Mouse (Mus musculus) frontal cortex, adult (tissue): Measurements from ENCODE around the gene Il25.
A peak's percentile ranks its signal among the peaks of the same experiment; 100 is the strongest.

ENCODE experiments used
- ATAC-seq: cut with Nextera tagmentation; 2 replicates; pipeline ENCODE4 v1.9.2; 2017; ENCODE audit warnings: mild to moderate bottlenecking, moderate library complexity, mixed read lengths; ENCODE audit not compliant: low TSS enrichment

Gene Il25

DNA sequence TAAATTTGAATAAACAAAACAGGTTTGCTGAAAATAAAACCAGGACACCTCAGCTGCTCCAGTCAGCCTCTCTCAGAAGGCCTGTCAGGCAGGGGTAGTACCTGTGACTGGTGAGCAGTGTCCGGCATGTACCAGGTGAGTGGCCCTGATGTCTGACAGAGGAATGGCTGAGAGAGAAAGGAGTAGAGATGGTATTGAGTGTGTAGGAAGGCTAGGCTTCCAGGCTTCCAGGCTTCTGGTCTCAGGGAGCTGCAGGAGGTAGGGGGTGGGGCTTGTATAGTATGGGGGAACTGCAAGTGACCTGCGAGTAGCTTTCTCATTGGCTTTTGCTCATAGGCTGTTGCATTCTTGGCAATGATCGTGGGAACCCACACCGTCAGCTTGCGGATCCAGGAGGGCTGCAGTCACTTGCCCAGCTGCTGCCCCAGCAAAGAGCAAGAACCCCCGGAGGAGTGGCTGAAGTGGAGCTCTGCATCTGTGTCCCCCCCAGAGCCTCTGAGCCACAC lies at the start of gene Il25:
Gene Il25, plus strand, starts transcription at position 51 of the 506 bp plus-strand sequence.
- ATAC-seq, result no peak

GRCm38 (mm10) chr14:54883154-54884021 lies 49.1 kb upstream of the Il25 start, which contains the start of the genes Bcl2l2 and Gm20521:
Gene Bcl2l2 (plus strand): TSS chr14:54883377.
Gene Gm20521 (plus strand): TSS chr14:54883441.
- ATAC-seq, result peak; percentile 81

- ATAC-seq, result no peak
Measured at GRCm38 (mm10) chr14:54884022-54884712, 48.3 kb upstream of the Il25 start.

DNA sequence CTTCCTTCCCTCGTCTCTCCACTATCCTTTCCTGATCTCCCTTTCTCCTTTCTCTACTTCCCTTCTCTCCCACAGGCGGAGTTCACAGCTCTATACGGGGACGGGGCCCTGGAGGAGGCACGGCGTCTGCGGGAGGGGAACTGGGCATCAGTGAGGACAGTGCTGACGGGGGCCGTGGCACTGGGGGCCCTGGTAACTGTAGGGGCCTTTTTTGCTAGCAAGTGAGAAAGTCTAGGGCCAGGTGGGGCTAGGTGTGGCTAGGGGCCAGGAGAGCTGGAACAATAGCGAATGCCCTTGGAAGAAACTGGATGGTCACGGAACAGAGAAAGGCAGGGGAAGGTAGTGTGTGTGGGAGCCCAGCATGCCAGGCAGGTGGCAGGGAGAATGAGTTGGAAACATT lies 47.2 kb upstream of the Il25 start:
- no peak for ATAC-seq

DNA sequence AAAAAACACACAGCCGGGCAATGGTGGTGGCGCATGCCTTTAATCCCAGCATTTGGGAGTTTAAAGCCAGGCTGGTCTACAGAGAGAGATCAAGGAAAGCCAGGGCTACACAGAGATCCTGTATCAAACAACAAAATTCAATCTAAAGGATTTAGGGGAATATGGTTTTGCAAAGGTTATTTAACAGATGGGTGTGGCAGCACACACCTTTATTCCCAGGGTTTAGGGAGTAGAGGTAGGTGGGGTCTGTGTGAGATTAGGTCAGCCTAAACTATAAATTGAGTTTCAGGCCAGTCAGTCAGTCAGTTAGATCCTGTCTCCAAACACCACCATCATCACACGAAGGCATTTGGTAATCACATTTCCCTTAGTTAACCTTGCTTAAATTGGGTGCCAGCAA lies 40.3 kb upstream of the Il25 start, which contains the start of gene Pabpn1:
Gene Pabpn1, plus strand, starts transcription at position 301 of the 400 bp plus-strand sequence.
- no peak for ATAC-seq

GRCm38 (mm10) chr14:54893651-54894181 lies 38.8 kb upstream of the Il25 start:
- ATAC-seq, result peak; percentile 95

GRCm38 (mm10) chr14:54894296-54895151 lies 38.0 kb upstream of the Il25 start:
- ATAC-seq, result peak; percentile 3; the same call in 1 of the 2 replicates

DNA sequence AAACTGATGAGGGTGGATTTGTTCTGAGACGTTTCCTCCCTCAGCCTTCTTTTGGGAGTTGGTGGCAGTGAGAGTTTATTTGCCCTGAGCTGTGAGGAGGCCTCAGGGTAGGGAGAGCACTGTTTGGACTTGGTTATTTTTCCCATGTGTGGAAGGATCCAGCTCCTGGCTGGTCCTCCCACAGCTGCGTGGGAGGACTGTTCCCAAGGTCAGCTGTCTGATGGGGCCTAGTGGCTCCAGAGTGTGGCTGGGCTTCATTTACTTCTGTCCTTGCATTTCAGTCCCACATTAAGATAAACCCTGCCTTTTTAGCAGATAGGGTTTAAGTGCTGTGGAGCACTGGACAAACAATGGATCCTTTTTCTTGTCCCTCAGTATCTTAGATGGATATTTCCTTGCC lies 35.0 kb upstream of the Il25 start:
- no peak for ATAC-seq

GRCm38 (mm10) chr14:54900383-54900782 lies 32.1 kb upstream of the Il25 start:
- peak; percentile 66 for ATAC-seq

GRCm38 (mm10) chr14:54903641-54904040 lies 28.9 kb upstream of the Il25 start:
- no peak for ATAC-seq

- no peak for ATAC-seq
Measured at GRCm38 (mm10) chr14:54908682-54909081, 23.8 kb upstream of the Il25 start.

DNA sequence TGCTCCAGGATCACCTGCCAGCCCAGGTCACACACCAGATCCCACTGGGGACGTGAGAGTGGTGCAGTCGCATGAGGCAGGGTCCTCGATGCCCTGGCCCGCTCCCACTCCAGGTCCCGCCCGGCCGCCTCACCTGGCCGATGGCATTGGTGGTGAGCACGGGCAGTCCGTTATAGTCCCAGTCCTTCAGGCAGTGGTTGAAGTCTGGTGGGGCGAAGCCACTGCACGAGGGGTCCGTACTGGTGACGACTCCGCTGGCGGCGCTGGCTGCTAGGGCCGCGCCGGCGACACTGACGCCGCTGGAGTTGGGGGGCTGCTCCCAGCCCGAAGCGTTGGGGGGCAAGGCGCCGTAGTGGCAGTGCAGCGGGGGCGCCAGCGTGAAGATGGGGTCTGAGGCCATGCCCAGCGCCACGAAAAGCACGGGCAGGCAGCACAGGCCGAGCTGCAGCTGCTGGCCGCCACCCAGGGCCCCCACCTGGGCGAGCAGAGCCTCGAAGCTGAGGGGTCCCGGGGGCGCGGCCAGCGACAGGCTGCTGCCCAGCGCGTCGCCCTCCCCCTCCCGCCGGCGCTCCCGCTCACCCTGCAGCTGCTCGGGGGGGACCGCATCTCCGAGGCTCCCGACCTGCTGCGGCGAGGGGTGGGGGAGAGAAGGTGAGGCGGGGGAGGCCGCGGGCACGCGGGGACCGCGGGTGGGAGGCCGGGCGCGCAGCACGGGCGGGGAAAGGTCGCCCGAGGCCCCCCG lies 20.2 kb upstream of the Il25 start:
- ATAC-seq, result peak; percentile 15; the same call in 1 of the 2 replicates

DNA sequence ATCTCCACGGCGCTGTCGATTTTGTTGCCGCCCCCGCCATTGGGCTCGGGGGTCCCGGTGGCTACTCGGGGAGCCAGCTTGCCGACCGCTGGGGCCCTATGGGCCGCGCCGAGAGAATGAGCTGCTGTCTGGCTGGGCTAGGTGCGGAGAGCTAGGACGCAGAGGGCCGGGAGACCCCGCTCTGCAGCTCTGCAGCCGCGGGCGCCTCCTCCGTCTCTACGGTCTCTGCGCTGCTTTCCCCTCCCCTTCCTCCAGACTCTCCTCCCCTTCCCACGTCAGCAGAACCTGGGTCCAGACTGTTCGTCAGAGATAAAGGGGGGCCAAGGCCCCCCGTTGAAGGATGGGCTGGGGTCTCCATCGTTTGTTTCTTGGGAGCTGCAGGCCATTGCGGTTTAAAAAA lies 19.6 kb upstream of the Il25 start, which contains the start of gene Slc22a17:
Gene Slc22a17, minus strand, starts transcription at position 247 of the 400 bp plus-strand sequence.
- peak; percentile 92 for ATAC-seq

DNA sequence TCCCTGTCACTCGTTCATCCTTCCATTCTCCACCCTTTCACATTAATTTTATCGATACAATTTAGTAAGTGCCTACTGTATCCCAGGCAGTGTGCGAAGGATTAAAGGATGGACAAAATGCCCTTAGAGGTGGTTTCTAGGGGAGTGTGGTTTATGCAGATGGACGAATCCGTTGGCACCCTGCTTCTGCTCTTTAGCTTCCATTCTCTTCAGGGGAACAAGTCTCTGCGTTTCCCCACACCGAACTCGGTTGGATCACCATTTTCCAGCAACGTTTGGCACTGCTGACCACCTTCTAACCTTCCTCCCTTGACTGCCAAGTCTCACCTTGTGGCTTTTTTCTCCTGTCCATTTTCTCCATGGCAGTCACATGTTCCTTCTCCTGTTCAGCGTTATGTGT lies 19.2 kb upstream of the Il25 start:
- peak; percentile 21 for ATAC-seq

DNA sequence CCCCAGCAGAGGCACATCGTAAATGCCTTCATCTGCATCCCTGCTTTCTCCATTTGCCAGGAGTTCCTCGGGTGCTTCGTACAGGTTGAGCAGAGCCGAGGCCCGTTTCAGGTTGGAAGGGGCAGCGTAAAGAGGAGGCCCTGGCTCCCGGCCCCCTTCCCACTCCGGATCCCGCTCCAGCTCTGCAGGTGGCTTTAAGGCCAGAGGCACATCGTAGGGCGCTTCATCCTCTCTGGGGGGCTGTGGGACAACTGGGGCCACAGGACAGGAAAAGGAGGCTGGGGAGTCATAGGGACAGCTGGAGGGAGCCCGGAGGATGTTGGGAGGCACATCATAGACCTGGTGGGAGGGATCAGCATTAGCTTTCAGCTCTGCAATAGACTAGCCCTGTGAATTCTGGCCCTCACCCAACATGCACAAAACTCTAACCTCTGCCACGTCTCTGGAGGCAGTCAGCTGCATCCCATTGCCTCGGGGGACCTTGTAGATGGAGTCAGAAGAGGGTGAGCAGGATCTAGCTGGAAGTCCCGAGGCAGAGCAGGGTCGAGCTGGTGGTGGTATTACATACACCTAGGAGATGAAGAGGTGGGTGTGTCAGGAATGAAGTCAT lies 12.3 kb upstream of the Il25 start:
- ATAC-seq, result no peak

- no peak for ATAC-seq
Measured at GRCm38 (mm10) chr14:54924641-54925348, 7.7 kb upstream of the Il25 start.

- ATAC-seq, result peak; percentile 40
Measured at GRCm38 (mm10) chr14:54925349-54926342, 6.8 kb upstream of the Il25 start, which contains the start of gene Efs. Gene Efs (minus strand): TSS chr14:54926126.
